Mouse (Mus musculus): ENCODE results near the gene H2-M5. TPM values are rescaled to one million over a fixed set of nuclear protein-coding genes. Genes with fewer than 3 reads are reported as not detected.

The H2-M5 gene
- polyA plus RNA-seq (2012; fragmentation: generic; extraction: Trizol) = 0.06 TPM
- long read RNA-seq, experiment 1 = 0 reads
- long read RNA-seq, experiment 2 = 0 reads

DNA sequence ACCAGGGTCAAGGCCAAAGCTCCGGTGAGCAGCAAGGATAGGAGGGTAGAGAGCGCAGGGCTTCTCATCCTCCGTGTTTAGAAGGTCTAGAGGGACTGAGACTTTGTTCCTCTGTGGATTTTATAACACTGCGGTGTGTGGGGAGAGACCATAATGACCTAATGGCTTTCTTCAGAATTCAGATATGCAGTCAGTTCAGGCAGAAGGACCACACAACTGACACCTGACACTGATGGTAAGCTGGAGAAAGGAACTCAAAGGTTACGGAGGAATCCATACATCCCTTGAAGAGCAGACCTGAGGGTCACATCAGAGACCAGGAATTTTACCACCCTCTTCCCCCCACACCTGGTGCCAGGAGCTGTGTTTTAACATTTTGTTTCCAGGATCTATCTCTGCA, at the start of gene H2-M5:
TSS of gene H2-M5 (minus strand) at position 101 of the 400 bp plus-strand sequence.
- Histone ChIP-seq H3K4me3 (ENCODE audit: insufficient read depth, poor library complexity, severe bottlenecking) (no peak within 1 kb of the TSS), H3K27me3 (ENCODE audit: control insufficient read depth, insufficient read depth, insufficient read length) (peaks cover 20% of the 10 kb centered on the region), H3K79me3 (ENCODE audit: low read depth) (no peaks in the 10 kb centered on the region), H3K79me2 (ENCODE audit: control insufficient read depth, insufficient read depth) (no peaks in the 10 kb centered on the region), H3ac (ENCODE audit: control insufficient read depth, insufficient read length, low read depth) (no peak within 1 kb of the TSS), H3K36me3 (ENCODE audit: control insufficient read depth, insufficient read depth) (no peaks in the 10 kb centered on the region)
- TF ChIP-seq MAX (IDR thresholded peaks at IDR 0.05) (no peak), CEBPB (IDR thresholded peaks at IDR 0.05; ENCODE audit: low read depth) (no peak), USF1 (IDR thresholded peaks at IDR 0.05; ENCODE audit: low read depth) (no peak), MYOD1 (IDR thresholded peaks at IDR 0.05; ENCODE audit: control insufficient read depth, insufficient read length, low read depth) (no peak), CTCF (IDR thresholded peaks at IDR 0.05; ENCODE audit: control insufficient read depth, insufficient read depth, insufficient read length) (no peak), MYOG (IDR thresholded peaks at IDR 0.05; ENCODE audit: control insufficient read depth, extremely low read depth, insufficient read length) (no peak), FOSL1 (IDR thresholded peaks at IDR 0.05; ENCODE audit: insufficient read depth, low read length, poor library complexity, severe bottlenecking) (no peak)

GRCm38 (mm10) chr17:37029162-37029561, 39.8 kb upstream of the H2-M5 start:
- H3K79me3 ChIP-seq (ENCODE audit: low read depth) = no peaks in the 10 kb centered on the region
- no peak overlapping the region for H3ac ChIP-seq (ENCODE audit: control insufficient read depth, insufficient read length, low read depth)
- no peaks in the 10 kb centered on the region for H3K27me3 ChIP-seq (ENCODE audit: control insufficient read depth, insufficient read depth, insufficient read length)
- H3K36me3 ChIP-seq (ENCODE audit: control insufficient read depth, insufficient read depth) = no peaks in the 10 kb centered on the region
- no peak overlapping the region for H3K4me3 ChIP-seq (ENCODE audit: insufficient read depth, poor library complexity, severe bottlenecking)
- TF ChIP-seq MYOG (IDR thresholded peaks at IDR 0.05; ENCODE audit: control insufficient read depth, extremely low read depth, insufficient read length) (no peak), MYOD1 (IDR thresholded peaks at IDR 0.05; ENCODE audit: control insufficient read depth, insufficient read length, low read depth) (no peak), USF1 (IDR thresholded peaks at IDR 0.05; ENCODE audit: low read depth) (no peak), FOSL1 (IDR thresholded peaks at IDR 0.05; ENCODE audit: insufficient read depth, low read length, poor library complexity, severe bottlenecking) (no peak), CTCF (IDR thresholded peaks at IDR 0.05; ENCODE audit: control insufficient read depth, insufficient read depth, insufficient read length) (no peak)
- H3K79me2 ChIP-seq (ENCODE audit: control insufficient read depth, insufficient read depth) = no peaks in the 10 kb centered on the region

GRCm38 (mm10) chr17:37028683-37029120, 39.4 kb upstream of the H2-M5 start:
- H3ac ChIP-seq (ENCODE audit: control insufficient read depth, insufficient read length, low read depth) = peak overlapping the region; percentile 2
- no peaks in the 10 kb centered on the region for H3K79me3 ChIP-seq (ENCODE audit: low read depth)
- no peaks in the 10 kb centered on the region for H3K36me3 ChIP-seq (ENCODE audit: control insufficient read depth, insufficient read depth)
- H3K79me2 ChIP-seq (ENCODE audit: control insufficient read depth, insufficient read depth) = no peaks in the 10 kb centered on the region
- no peak for TF ChIP-seq MYOD1 (IDR thresholded peaks at IDR 0.05; ENCODE audit: control insufficient read depth, insufficient read length, low read depth)
- no peak for TF ChIP-seq CTCF (IDR thresholded peaks at IDR 0.05; ENCODE audit: control insufficient read depth, insufficient read depth, insufficient read length)
- no peak for TF ChIP-seq MAX (IDR thresholded peaks at IDR 0.05)
- TF ChIP-seq MYOG (IDR thresholded peaks at IDR 0.05; ENCODE audit: control insufficient read depth, extremely low read depth, insufficient read length) = no peak
- TF ChIP-seq FOSL1 (IDR thresholded peaks at IDR 0.05; ENCODE audit: insufficient read depth, low read length, poor library complexity, severe bottlenecking) = no peak
- no peak for TF ChIP-seq USF1 (IDR thresholded peaks at IDR 0.05; ENCODE audit: low read depth)
- TF ChIP-seq CEBPB (IDR thresholded peaks at IDR 0.05; ENCODE audit: low read depth) = no peak
- H3K27me3 ChIP-seq (ENCODE audit: control insufficient read depth, insufficient read depth, insufficient read length) = no peaks in the 10 kb centered on the region
- H3K4me3 ChIP-seq (ENCODE audit: insufficient read depth, poor library complexity, severe bottlenecking) = no peak overlapping the region

DNA sequence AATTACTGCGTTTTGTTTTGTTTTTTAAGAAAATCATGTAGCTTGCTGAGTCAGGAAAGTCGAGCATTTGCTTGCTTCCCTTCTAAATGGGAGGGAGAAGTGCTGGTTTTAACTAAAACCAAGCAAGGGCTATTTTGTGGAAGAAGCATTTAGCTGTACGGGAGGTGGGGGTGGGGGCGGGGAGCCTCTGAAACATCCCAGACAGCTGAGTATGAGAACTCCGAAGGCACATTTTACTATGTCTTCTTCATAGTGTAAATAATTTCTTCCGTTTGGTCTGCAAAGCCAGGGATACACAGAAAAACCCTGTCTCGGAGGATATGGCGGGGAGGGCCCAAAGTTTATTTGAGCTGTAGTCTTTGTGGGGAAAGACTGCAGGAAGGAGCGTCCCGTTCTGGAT, 38.9 kb upstream of the H2-M5 start:
- H3K27me3 ChIP-seq (ENCODE audit: control insufficient read depth, insufficient read depth, insufficient read length) = no peaks in the 10 kb centered on the region
- H3K79me2 ChIP-seq (ENCODE audit: control insufficient read depth, insufficient read depth) = no peaks in the 10 kb centered on the region
- no peak overlapping the region for H3K4me3 ChIP-seq (ENCODE audit: insufficient read depth, poor library complexity, severe bottlenecking)
- H3K36me3 ChIP-seq (ENCODE audit: control insufficient read depth, insufficient read depth) = no peaks in the 10 kb centered on the region
- no peak overlapping the region for H3ac ChIP-seq (ENCODE audit: control insufficient read depth, insufficient read length, low read depth)
- H3K79me3 ChIP-seq (ENCODE audit: low read depth) = no peaks in the 10 kb centered on the region
- TF ChIP-seq FOSL1 (IDR thresholded peaks at IDR 0.05; ENCODE audit: insufficient read depth, low read length, poor library complexity, severe bottlenecking) = no peak
- no peak for TF ChIP-seq CEBPB (IDR thresholded peaks at IDR 0.05; ENCODE audit: low read depth)
- TF ChIP-seq USF1 (IDR thresholded peaks at IDR 0.05; ENCODE audit: low read depth) = no peak

DNA sequence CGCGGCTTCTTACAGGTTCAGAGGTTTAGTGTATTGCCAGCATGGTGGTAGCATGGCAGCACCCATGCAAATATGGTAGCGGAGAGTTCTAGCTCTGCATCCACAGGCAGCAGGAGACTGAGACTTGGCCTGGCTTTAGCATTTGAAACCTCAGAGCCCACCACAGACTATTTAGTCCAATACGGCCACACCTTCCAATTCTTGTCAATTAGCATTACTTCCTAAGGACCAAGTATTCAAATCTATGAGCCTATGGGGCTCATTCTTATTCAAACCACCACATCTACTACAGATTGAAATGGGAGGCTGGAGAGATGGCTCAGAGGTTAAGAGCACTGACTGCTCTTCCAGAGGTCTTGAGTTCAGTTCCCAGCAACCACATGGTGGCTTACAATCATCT, 38.1 kb upstream of the H2-M5 start:
- H3K4me3 ChIP-seq (ENCODE audit: insufficient read depth, poor library complexity, severe bottlenecking) = no peak overlapping the region
- no peaks in the 10 kb centered on the region for H3K36me3 ChIP-seq (ENCODE audit: control insufficient read depth, insufficient read depth)
- no peak for TF ChIP-seq MAX (IDR thresholded peaks at IDR 0.05)
- no peak for TF ChIP-seq CTCF (IDR thresholded peaks at IDR 0.05; ENCODE audit: control insufficient read depth, insufficient read depth, insufficient read length)
- no peak for TF ChIP-seq CEBPB (IDR thresholded peaks at IDR 0.05; ENCODE audit: low read depth)
- no peak for TF ChIP-seq USF1 (IDR thresholded peaks at IDR 0.05; ENCODE audit: low read depth)
- TF ChIP-seq FOSL1 (IDR thresholded peaks at IDR 0.05; ENCODE audit: insufficient read depth, low read length, poor library complexity, severe bottlenecking) = no peak
- TF ChIP-seq MYOG (IDR thresholded peaks at IDR 0.05; ENCODE audit: control insufficient read depth, extremely low read depth, insufficient read length) = no peak
- no peak for TF ChIP-seq MYOD1 (IDR thresholded peaks at IDR 0.05; ENCODE audit: control insufficient read depth, insufficient read length, low read depth)
- no peaks in the 10 kb centered on the region for H3K79me3 ChIP-seq (ENCODE audit: low read depth)
- H3K27me3 ChIP-seq (ENCODE audit: control insufficient read depth, insufficient read depth, insufficient read length) = no peaks in the 10 kb centered on the region
- H3ac ChIP-seq (ENCODE audit: control insufficient read depth, insufficient read length, low read depth) = no peak overlapping the region
- H3K79me2 ChIP-seq (ENCODE audit: control insufficient read depth, insufficient read depth) = no peaks in the 10 kb centered on the region

DNA sequence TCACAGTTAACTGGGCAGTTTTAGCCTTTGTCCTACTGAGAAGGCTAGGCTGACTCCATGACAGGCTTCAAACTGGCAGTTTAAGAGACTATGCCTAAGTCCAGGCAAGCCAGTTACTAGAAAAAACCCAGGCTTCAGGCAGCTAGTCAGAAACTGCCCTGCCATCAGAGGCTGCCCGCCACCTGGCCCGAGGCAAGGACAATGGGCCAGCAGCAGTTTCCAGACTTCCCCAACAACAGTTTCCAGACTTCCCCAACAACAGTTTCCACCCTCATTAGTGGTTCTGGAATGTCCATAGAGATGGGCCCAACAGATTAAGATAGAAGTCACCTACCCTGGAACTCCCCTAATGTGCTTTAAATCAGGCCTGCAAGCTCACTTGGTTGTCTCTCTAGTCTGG, 37.1 kb upstream of the H2-M5 start:
- H3K79me2 ChIP-seq (ENCODE audit: control insufficient read depth, insufficient read depth) = no peaks in the 10 kb centered on the region
- TF ChIP-seq FOSL1 (IDR thresholded peaks at IDR 0.05; ENCODE audit: insufficient read depth, low read length, poor library complexity, severe bottlenecking) (no peak), CTCF (IDR thresholded peaks at IDR 0.05; ENCODE audit: control insufficient read depth, insufficient read depth, insufficient read length) (no peak), MAX (IDR thresholded peaks at IDR 0.05) (no peak), USF1 (IDR thresholded peaks at IDR 0.05; ENCODE audit: low read depth) (no peak), MYOG (IDR thresholded peaks at IDR 0.05; ENCODE audit: control insufficient read depth, extremely low read depth, insufficient read length) (no peak), MYOD1 (IDR thresholded peaks at IDR 0.05; ENCODE audit: control insufficient read depth, insufficient read length, low read depth) (no peak), CEBPB (IDR thresholded peaks at IDR 0.05; ENCODE audit: low read depth) (no peak)
- H3ac ChIP-seq (ENCODE audit: control insufficient read depth, insufficient read length, low read depth) = no peak overlapping the region
- H3K4me3 ChIP-seq (ENCODE audit: insufficient read depth, poor library complexity, severe bottlenecking) = no peak overlapping the region
- no peaks in the 10 kb centered on the region for H3K36me3 ChIP-seq (ENCODE audit: control insufficient read depth, insufficient read depth)
- no peaks in the 10 kb centered on the region for H3K27me3 ChIP-seq (ENCODE audit: control insufficient read depth, insufficient read depth, insufficient read length)
- H3K79me3 ChIP-seq (ENCODE audit: low read depth) = no peaks in the 10 kb centered on the region
